Mouse (Mus musculus): Measurements from ENCODE around the gene Inpp5d. TPM values are rescaled to one million over a fixed set of nuclear protein-coding genes. Genes with fewer than 3 reads are reported as not detected.

Inpp5d gene
- polyA plus RNA-seq (2012), result 97.0 and 201 TPM in 2 replicates

DNA sequence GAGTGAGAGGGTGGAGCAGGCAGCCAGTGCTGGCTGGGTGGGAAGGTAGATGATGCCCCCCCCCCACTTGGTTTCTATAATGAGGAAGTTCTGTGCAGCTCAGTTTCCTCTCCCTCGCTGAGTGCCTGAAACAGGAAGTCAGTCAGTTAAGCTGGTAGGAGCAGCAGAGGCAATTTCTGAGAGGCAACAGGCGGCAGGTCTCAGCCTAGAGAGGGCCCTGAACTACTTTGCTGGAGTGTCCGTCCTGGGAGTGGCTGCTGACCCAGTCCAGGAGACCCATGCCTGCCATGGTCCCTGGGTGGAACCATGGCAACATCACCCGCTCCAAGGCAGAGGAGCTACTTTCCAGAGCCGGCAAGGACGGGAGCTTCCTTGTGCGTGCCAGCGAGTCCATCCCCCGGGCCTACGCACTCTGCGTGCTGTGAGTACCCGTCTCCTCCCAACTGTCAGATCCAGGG lies at the start of gene Inpp5d:
TSS of gene Inpp5d (plus strand) at position 102 of the 458 bp plus-strand sequence.
- no peak for TF ChIP-seq GATA1 (IDR thresholded peaks at IDR 0.05; ENCODE audit: low read length)

DNA sequence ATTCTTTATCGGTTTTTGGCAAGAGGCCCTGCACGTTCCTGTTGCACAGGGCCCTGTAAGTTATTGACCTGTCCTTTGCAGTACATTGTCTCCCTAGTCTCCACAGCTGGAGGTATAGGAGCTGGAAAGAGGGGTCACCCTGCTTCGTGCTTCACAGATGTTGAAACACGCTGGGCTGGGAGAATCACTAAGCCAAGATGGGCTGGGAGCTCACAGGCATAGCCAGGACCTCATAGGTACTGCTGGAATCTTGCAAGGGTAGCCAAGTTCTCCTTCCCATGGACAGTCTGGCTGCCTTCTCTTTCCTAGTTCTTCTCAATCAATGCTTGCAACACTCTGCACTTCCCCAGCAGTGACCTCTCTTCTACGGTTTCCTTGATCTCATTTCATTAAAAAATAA lies 46.9 kb upstream of the Inpp5d start:
- no peak for TF ChIP-seq GATA1 (IDR thresholded peaks at IDR 0.05; ENCODE audit: low read length)

DNA sequence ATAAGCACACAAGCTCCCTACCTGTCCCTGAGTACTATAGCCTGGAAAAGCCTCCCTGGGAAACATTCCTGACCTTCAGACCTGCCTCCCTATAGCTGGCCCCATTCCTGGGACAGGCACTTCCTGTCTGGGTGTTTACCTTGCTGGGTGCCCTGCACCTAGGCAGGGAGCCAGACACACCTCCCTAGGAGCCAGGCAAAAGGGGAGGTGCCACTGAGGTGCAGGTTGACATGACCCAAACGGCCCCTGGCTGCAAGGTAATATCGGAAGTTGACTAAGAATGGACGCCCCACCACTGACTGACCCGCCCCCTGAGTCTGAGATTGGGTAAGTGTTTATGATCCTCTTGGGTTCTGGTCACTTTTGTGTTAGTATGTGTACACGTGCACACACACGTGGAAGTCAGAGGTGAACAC lies 46.3 kb upstream of the Inpp5d start, which contains the start of gene Ngef:
TSS of gene Ngef (minus strand) at position 71 of the 416 bp plus-strand sequence.
- no peak for TF ChIP-seq GATA1 (IDR thresholded peaks at IDR 0.05; ENCODE audit: low read length)

DNA sequence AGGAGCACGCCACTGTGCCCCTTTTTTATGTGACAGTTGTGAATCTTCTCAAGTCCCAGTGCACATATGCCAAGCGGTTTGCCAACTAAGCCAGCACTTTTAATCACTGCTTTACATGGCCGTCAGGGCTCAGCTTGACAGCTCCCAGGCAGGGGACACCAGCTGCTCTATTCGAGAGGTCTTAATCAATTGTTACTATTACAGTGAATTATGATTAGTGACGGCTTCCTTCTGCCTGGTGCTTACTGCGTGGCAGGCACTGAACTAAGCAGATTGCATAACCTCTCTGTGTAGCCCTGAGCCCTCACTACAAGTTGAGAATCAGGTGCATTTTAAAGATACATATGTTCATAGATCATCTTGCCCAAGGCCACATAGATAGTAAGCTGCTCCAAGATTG lies 45.8 kb upstream of the Inpp5d start:
- TF ChIP-seq GATA1 (IDR thresholded peaks at IDR 0.05; ENCODE audit: low read length), result no peak

DNA sequence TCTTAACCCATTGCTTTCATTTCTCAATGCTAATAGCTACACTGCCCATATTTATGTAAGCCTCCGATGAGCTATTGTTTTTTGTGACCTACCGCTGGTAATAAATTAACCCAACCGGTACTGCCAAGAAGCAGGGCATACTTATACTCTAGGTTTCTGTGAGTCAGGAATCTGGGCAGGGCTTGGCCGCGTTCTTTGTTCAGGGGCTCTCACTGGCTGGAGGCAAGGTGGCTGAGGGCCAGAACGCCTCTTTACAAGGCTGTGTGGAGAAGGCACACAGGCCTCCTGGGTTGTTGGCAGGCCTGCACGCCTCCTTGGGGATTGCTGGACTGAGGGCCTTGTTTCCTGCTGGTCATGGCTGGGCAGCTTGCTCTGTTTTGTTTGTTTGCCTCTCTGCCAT lies 45.3 kb upstream of the Inpp5d start:
- TF ChIP-seq GATA1 (IDR thresholded peaks at IDR 0.05; ENCODE audit: low read length), result no peak

DNA sequence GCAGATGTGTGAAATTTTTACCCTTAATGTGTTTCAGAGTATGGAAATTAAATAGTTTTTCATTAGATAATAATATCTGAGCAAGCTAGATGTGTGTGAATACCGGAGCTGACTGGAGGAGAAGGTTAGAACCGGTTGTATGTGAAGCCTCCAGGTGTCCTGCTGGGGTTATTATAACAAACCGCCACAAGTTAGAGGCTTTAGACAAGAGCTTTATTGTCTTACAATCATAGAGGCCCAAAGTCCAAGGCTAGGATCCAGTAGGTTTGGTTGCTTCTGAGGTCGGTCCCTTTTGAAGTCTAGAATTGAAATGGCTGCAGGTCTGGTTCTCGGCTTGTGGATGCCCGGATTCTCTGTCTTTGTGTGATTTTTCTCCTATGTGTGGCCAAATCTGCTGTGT lies 41.1 kb upstream of the Inpp5d start:
- no peak for TF ChIP-seq GATA1 (IDR thresholded peaks at IDR 0.05; ENCODE audit: low read length)

DNA sequence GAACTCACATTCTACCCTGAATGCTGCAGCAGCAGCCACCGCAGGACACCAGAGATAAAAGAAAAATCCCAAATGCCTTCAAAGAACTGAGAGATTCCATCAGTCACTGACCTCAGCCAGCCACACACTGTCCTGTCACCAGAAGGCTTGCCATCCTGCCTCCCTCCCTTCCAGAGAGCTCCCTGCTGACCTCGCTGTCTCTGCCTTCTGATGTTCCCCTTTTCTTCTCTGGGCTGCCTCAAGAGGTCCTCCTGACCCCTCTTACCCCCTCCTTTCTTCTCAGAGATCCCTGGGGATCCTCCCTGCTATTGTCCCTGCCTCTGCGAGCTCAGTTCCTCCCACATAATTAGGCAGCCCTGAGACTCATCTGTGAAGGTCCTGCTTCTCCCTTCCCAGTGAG lies 39.3 kb upstream of the Inpp5d start:
- no peak for TF ChIP-seq GATA1 (IDR thresholded peaks at IDR 0.05; ENCODE audit: low read length)

DNA sequence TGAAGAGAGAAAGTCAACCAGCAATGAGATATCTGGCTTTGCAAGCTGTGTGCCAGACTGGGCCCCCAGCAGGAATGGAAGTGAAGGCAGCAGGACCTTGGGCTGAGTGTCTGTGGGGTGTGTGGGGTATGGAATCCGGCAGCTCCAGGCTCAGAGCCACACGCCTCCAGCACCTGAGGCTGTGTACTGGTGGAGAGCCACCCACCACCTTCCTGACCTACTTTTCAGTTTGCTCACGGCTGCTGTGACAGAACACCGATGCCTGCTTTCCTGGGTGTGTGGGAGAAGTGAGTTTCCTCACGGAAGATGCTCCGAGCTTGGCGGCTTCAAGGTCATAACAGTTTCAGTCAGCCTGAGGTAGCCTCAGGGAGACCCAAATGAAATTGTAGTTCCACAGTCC lies 30.9 kb upstream of the Inpp5d start:
- TF ChIP-seq GATA1 (IDR thresholded peaks at IDR 0.05; ENCODE audit: low read length), result no peak

DNA sequence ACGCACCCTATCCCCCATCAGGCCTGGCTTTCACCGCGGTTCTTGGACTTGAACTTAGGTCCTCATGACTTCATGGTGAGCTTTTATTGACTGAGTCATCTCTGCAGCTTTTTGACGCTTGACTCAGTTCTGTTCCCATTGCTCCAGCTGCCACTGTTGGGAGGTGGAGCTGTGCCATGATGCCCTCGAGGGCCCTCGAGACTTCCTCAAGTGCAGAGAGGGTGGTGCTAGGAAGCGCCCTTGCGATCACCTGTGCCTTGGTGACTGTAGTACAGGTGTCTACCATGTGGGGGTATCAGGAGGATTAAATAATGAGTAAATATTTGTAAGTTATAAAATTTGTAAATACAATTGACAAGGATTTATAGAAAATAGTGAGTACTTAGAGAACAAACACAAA lies 30.1 kb upstream of the Inpp5d start:
- TF ChIP-seq GATA1 (IDR thresholded peaks at IDR 0.05; ENCODE audit: low read length), result no peak

DNA sequence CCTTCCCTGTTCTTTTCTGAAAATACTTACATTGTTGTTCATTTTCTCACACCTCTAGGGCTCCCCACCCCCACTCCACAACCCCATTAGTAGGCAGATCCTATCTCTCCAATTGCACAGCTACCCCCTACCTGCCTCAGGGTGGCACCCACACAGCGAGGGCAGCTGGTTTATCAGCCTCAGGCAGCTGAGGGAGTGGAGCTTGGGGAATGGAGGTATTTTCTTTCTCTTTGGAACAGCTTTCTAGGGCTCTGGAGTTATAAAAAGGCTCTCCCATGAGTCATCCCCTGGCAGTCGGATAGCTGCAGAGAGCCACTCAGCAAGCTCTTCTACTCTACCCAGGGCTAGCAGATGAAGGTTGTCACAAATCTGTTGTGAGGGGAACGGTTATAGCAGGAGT lies 25.9 kb upstream of the Inpp5d start:
- TF ChIP-seq GATA1 (IDR thresholded peaks at IDR 0.05; ENCODE audit: low read length), result no peak

DNA sequence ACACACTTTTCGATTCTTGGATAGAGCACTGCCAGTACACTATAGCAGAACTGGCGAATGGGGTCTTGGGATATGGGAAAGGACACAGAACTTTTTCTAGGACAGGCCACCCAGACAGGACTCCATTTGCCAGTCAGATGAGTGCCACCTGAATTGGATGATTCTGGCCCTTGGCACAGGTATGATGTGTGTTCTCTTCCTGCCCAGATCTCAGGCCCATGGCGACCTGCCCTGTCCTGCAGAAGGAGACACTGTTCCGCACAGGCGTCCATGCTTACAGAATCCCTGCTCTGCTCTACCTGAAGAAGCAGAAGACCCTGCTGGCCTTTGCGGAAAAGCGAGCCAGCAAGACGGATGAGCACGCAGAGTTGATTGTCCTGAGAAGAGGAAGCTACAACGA lies 25.4 kb upstream of the Inpp5d start:
- TF ChIP-seq GATA1 (IDR thresholded peaks at IDR 0.05; ENCODE audit: low read length), result no peak

DNA sequence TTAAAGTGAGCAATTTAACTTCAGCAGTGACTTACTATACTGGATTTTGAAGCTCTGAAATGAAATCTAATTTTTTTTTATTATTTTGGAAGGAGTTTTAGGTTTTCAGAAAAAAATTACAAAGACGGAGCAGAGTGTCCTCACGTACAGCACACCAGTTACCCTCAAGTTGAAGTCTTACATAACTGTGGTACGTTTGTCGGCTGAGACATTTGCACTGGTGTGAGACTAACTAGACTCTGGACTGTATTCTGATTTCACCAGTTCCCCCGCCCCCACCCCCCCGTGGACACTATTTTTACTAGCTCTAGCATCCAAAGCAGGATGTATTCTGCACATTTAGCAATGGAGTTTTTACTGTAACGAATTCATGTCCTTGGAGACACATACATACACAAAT lies 19.6 kb upstream of the Inpp5d start:
- no peak for TF ChIP-seq GATA1 (IDR thresholded peaks at IDR 0.05; ENCODE audit: low read length)

DNA sequence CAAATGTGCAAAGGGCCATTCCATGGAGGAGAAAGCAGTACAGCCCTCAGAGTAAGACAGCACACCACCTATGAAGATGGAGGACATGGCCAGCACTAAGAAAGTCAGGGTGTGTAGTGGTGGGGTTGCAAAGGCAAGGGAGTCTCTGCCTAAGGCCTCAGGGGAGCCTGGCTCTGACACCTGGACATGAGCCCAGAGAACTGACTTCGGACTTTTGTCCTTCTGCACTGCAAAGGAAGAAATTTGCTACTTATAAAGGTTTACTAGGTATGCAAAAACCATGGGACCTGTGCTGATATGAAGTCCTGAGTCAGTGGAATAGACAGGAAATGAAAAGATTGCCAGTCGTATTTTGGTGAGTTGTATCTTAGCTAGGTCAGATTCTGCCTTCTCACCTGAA lies 18.3 kb upstream of the Inpp5d start:
- TF ChIP-seq GATA1 (IDR thresholded peaks at IDR 0.05; ENCODE audit: low read length), result no peak

DNA sequence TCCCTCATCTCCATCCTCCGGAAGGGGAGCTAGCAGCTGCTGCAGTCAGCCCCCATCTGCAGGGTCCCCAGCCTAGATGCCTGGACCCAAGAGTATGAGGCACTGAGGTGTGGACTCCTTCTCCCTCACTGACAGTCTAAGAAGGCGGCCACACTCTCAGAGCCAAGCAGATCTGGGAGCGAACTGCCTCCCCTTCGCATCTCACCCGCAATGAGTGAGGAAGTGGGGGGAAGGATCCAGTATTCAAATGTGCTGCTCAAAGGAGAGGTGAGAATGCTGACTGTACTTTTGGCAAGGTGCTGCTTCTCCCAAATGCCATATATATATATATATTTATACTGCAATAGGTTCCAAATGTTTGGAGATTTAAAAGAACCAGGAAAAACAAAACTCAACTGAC lies 16.7 kb upstream of the Inpp5d start:
- TF ChIP-seq GATA1 (IDR thresholded peaks at IDR 0.05; ENCODE audit: low read length), result no peak

DNA sequence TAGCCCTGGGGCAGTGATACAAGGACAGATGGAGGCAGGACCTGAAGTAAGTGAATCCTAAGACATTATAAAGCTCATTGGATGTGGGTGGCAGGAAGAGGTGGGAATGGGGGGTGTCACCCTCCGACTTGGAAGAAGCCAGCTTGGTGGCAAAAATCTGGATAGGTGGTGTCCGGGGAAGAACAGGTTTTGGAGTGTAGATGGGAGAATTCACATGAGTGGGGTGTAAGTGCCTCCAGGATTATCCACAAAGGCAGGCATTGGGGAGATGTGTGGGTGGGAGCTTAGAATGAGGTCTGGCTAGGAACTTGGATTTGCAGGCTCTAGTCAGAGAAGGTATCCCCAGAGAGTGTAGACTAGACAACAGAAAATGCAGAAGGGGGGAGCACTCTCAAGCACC lies 14.8 kb upstream of the Inpp5d start:
- TF ChIP-seq GATA1 (IDR thresholded peaks at IDR 0.05; ENCODE audit: low read length), result no peak

DNA sequence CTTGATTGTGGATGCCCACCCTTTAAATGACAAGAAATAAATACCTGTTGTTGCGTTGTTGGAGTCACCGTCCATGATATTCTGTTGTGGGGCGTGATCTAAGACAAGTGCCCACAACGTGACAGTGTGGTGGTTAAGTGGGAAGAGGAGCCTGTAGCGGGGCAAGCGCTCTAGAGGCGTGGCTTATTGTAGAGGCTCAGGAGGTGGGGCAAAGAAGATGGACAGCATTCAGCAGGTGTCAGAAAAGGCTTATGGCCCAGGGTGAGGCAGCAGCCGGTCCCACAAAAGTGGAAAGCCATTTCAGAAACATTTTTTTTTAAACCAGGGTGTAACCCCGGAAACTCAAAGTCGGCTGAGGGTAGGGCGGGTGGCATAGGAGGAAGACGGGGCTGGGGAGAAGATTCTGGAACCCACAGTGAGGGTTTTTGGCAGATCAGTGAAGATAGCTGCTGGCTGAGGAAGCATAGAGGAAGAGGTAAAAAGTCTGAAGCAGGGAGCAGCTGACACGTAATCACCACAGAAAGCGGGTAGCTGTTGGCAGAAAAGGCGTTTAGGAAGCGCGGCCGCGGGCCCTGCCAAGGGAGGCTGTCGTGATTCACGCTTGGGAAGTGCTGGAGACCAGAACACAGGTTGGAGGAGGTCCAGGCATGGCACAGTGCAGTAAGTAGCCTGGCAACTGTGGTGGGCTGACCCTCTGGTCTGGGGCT lies 12.6 kb upstream of the Inpp5d start:
- TF ChIP-seq GATA1 (IDR thresholded peaks at IDR 0.05; ENCODE audit: low read length), result no peak

DNA sequence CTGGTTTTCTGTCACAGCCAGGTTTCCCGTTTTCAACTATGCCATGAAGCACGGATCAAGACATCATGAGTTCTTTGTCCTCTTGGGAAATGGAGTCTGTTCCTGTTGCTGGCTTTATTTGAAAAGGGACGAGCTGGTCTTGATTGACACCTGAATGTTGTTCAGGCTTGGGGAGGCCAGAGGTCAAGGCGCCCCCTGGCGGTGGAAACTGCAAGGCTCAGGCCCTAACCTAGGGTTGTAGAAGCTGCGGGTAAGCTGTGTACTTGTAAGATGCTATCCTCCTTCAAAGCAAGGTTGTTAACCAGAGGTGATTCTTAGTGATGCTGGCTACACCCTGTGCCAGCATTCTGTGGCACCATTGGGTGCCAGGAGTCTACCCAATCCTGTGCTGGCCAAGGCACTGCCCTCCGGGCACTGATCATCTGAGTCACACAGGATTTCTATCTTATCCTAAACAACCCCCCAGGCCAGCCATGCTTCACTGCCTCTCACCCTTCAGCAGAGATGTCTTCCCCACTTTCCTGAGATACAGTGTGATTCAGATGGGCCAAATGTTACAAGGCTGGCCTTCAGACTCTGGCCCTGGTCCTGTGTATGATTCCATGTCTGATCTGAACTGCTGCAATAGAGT lies 11.6 kb upstream of the Inpp5d start:
- no peak for TF ChIP-seq GATA1 (IDR thresholded peaks at IDR 0.05; ENCODE audit: low read length)

Data from G1E-ER4 (cell line).